In genomic region chrX:94177715-94178340, GRCm38 (mm10) we compare ENCODE assay signal across 8 mouse cellular contexts. TPM values are rescaled to one million over a fixed set of nuclear protein-coding genes. Genes with fewer than 3 reads are reported as not detected.
DNase-seq lines count a peak whose midpoint lies in the region; ATAC-seq lines count a peak whose summit lies in the region.

No protein-coding gene starts in this region.

- no peaks in the 10 kb centered on the region for H3K9me3 ChIP-seq in hindbrain, embryonic 13.5 days

- peak; percentile 100 for ATAC-seq in hindbrain, embryonic 13.5 days (ENCODE audit: low FRiP score)

- WGBS in hindbrain, embryonic 13.5 days: 3% methylated on average over 55 of the region's 55 CpGs

- peak; percentile 91 for DNase-seq in NIH3T3 (ENCODE audit: low read depth)
- peak; percentile 90 to 97 for DNase-seq in cerebellum, postnatal 10 days
- DNase-seq in frontal cortex, postnatal 10 days (ENCODE audit: low spot score in 2 of 2): peak; percentile 86 to 95
- peak; percentile 79 to 95 for DNase-seq in layer of hippocampus, postnatal 25 days (ENCODE audit: extremely low spot score in 1 of 2, low spot score in 1 of 2)
- peak; percentile 96 for DNase-seq in lung, postnatal 25 days (ENCODE audit: low spot score)
- peak; percentile 90 for DNase-seq in retina, embryonic 14.5 days (ENCODE audit: low spot score)
- peak; percentile 85 for DNase-seq in thymus, postnatal 4 days

- H3K4me2 ChIP-seq in hindbrain, embryonic 13.5 days: peak overlapping the region; percentile 54

- H3K9ac ChIP-seq in hindbrain, embryonic 13.5 days: peak overlapping the region; percentile 63

- peak overlapping the region; percentile 48 for H3K4me3 ChIP-seq in hindbrain, embryonic 13.5 days

- H3K4me1 ChIP-seq in hindbrain, embryonic 13.5 days (replicated peaks): peaks cover 4% of the 10 kb centered on the region; the same call in 1 of the 2 replicates

- peaks cover 53% of the 10 kb centered on the region for H3K27me3 ChIP-seq in hindbrain, embryonic 13.5 days

- peak overlapping the region; percentile 97 for H3K27ac ChIP-seq in hindbrain, embryonic 13.5 days

- no peaks in the 10 kb centered on the region for H3K36me3 ChIP-seq in hindbrain, embryonic 13.5 days

RNA-seq across cellular contexts. Expression of gene Eif2s3x, which starts 34.8 kb away (rescaled TPM):
- 87.1 and 93.1 TPM in 2 replicates for polyA plus RNA-seq in hindbrain, embryonic 13.5 days (2015; fragmentation: Nextera tagmentation; extraction: Ambion mirVana)
- 100 to 1,000 TPM in 1 of 2 experiments, 10 to 100 TPM in 1; 99.8 to 162 TPM for total RNA-seq in layer of hippocampus, postnatal 25 days (2021)

RNA-seq across cellular contexts. Expression of gene Zfx, which starts 54.3 kb away (rescaled TPM):
- 23.6 and 26.0 TPM in 2 replicates for polyA plus RNA-seq in hindbrain, embryonic 13.5 days (2015; fragmentation: Nextera tagmentation; extraction: Ambion mirVana)
- total RNA-seq in layer of hippocampus, postnatal 25 days (2021): 10 to 100 TPM; 25.3 to 31.6 TPM

RNA-seq across cellular contexts. Expression of gene Klhl15, which starts 56.6 kb away (rescaled TPM):
- polyA plus RNA-seq in hindbrain, embryonic 13.5 days (2015; fragmentation: Nextera tagmentation; extraction: Ambion mirVana): 9.7 and 10.4 TPM in 2 replicates
- total RNA-seq in layer of hippocampus, postnatal 25 days (2021): 10 to 100 TPM; 27.2 to 32.4 TPM

Comparison
In these comparisons a context has a peak if more than half of its experiments do, and no peak if none do; other contexts are left out.
1. Peak in every context shown above with its lines: DNase-seq, ATAC-seq, H3K4me3 ChIP-seq and H3K27ac ChIP-seq.